Mouse (Mus musculus) spleen, adult 2 months (tissue): ENCODE measurements around the gene Krt23.

Experiments used
- CTCF ChIP-seq: fragments of 200-500 bp; IDR thresholded peaks from 2 replicates; pipeline ENCODE4 v1.5.1; 2011; ENCODE audit warnings: mild to moderate bottlenecking, inconsistent platforms; ENCODE audit not compliant: insufficient read depth, insufficient read length, insufficient replicate concordance; ENCODE audit errors: extremely low read depth
- POLR2A ChIP-seq: fragments of 200-500 bp; IDR thresholded peaks from 2 replicates; pipeline ENCODE4 v1.6.1; 2011; ENCODE audit warnings: low read depth, low read length, inconsistent platforms

DNA sequence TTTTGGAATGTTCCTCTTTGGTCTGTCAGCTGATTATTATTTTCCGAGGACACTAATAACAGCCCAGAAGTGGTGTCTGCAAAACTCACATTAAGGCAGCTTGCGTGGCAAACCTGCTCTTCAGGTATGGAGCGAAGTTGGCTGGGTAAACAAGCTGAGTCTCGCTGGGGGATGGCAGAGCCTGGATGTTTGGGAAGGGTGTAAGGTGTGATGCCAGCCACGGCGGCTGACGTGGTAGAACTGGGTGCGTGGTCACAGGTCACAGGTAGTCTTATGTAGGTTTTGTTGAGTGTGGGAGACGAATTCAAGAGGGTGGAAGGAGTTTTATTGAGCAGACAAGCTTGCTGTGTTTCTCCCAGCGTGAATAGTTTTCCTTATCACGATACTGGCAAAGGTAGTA is 24.4 kb downstream of the Krt23 start:
- TF ChIP-seq POLR2A (no peak), CTCF (no peak)
